Mouse (Mus musculus): ENCODE data around the gene Fam243. TPM values are rescaled to one million over a fixed set of nuclear protein-coding genes. Genes with fewer than 3 reads are reported as not detected.

Gene Fam243
- polyA plus RNA-seq, 1 experiment = not detected

- TF ChIP-seq POLR2AphosphoS2 (IDR thresholded peaks at IDR 0.05; ENCODE audit: insufficient read length, low read depth) = no peak
- TF ChIP-seq E2F4 (IDR thresholded peaks at IDR 0.05; ENCODE audit: insufficient read depth) = no peak
- no peak for TF ChIP-seq MYOG (IDR thresholded peaks at IDR 0.05; ENCODE audit: control insufficient read depth in 1 of 3, insufficient read depth in 1 of 3, insufficient read length in 2 of 3, low read depth in 2 of 3)
- no peak for TF ChIP-seq REST (IDR thresholded peaks at IDR 0.05; ENCODE audit: insufficient read depth, insufficient read length)
- no peak for TF ChIP-seq TCF12 (IDR thresholded peaks at IDR 0.05; ENCODE audit: insufficient read depth, poor library complexity, severe bottlenecking)
- TF ChIP-seq MYOD1 (IDR thresholded peaks at IDR 0.05; ENCODE audit: control insufficient read depth in 1 of 3, insufficient read length in 2 of 3, low read depth in 2 of 3) = no peak
- no peak for TF ChIP-seq TCF3 (IDR thresholded peaks at IDR 0.05; ENCODE audit: insufficient read length, low read depth)
- TF ChIP-seq MAX (IDR thresholded peaks at IDR 0.05; ENCODE audit: low read depth) = no peak
- TF ChIP-seq POLR2A (IDR thresholded peaks at IDR 0.05; ENCODE audit: insufficient read length, low read depth) = no peak
- no peak for TF ChIP-seq CEBPB (IDR thresholded peaks at IDR 0.05; ENCODE audit: insufficient read depth, poor library complexity, severe bottlenecking)
- no peak for TF ChIP-seq USF1 (IDR thresholded peaks at IDR 0.05; ENCODE audit: low read depth)
- no peak for TF ChIP-seq SRF (IDR thresholded peaks at IDR 0.05; ENCODE audit: control insufficient read depth, insufficient read length, low read depth)
- peaks cover 9% of the 10 kb centered on the region for H3K27me3 ChIP-seq (ENCODE audit: control insufficient read depth, insufficient read depth, insufficient read length)
- H3K36me3 ChIP-seq (ENCODE audit: control insufficient read depth, insufficient read depth) = no peaks in the 10 kb centered on the region
- H3K4me2 ChIP-seq (ENCODE audit: low read depth) = no peak overlapping the region
- H3ac ChIP-seq (ENCODE audit: control insufficient read depth, insufficient read length) = no peak overlapping the region
- no peak overlapping the region for H3K4me3 ChIP-seq
- H3K79me2 ChIP-seq (ENCODE audit: control insufficient read depth, insufficient read depth) = no peaks in the 10 kb centered on the region
Measured at GRCm38 (mm10) chr16:92285068-92285467, 36.2 kb downstream of the Fam243 start.

- TF ChIP-seq MAX (IDR thresholded peaks at IDR 0.05; ENCODE audit: low read depth) (no peak), POLR2AphosphoS2 (IDR thresholded peaks at IDR 0.05; ENCODE audit: insufficient read length, low read depth) (no peak), SRF (IDR thresholded peaks at IDR 0.05; ENCODE audit: control insufficient read depth, insufficient read length, low read depth) (no peak), TCF3 (IDR thresholded peaks at IDR 0.05; ENCODE audit: insufficient read length, low read depth) (no peak), POLR2A (IDR thresholded peaks at IDR 0.05; ENCODE audit: insufficient read length, low read depth) (no peak), TCF12 (IDR thresholded peaks at IDR 0.05; ENCODE audit: insufficient read depth, poor library complexity, severe bottlenecking) (no peak), MYOG (IDR thresholded peaks at IDR 0.05; ENCODE audit: control insufficient read depth in 1 of 3, insufficient read depth in 1 of 3, insufficient read length in 2 of 3, low read depth in 2 of 3) (no peak), USF1 (IDR thresholded peaks at IDR 0.05; ENCODE audit: low read depth) (no peak)
- no peak overlapping the region for H3K4me3 ChIP-seq
- no peak overlapping the region for H3ac ChIP-seq (ENCODE audit: control insufficient read depth, insufficient read length)
- H3K36me3 ChIP-seq (ENCODE audit: control insufficient read depth, insufficient read depth) = no peaks in the 10 kb centered on the region
- peaks cover 16% of the 10 kb centered on the region for H3K27me3 ChIP-seq (ENCODE audit: control insufficient read depth, insufficient read depth, insufficient read length)
- no peak overlapping the region for H3K4me2 ChIP-seq (ENCODE audit: low read depth)
- no peaks in the 10 kb centered on the region for H3K79me2 ChIP-seq (ENCODE audit: control insufficient read depth, insufficient read depth)
Measured at GRCm38 (mm10) chr16:92282671-92283070, 38.6 kb downstream of the Fam243 start.

GRCm38 (mm10) chr16:92275526-92275925 lies 45.7 kb downstream of the Fam243 start:
- Histone ChIP-seq H3ac (ENCODE audit: control insufficient read depth, insufficient read length) (no peak overlapping the region), H3K36me3 (ENCODE audit: control insufficient read depth, insufficient read depth) (no peaks in the 10 kb centered on the region), H3K4me2 (ENCODE audit: low read depth) (no peak overlapping the region), H3K79me2 (ENCODE audit: control insufficient read depth, insufficient read depth) (no peaks in the 10 kb centered on the region), H3K27me3 (ENCODE audit: control insufficient read depth, insufficient read depth, insufficient read length) (peaks cover 31% of the 10 kb centered on the region), H3K4me3 (no peak overlapping the region)
- TF ChIP-seq MYOG (IDR thresholded peaks at IDR 0.05; ENCODE audit: control insufficient read depth in 1 of 3, insufficient read depth in 1 of 3, insufficient read length in 2 of 3, low read depth in 2 of 3) = no peak
- no peak for TF ChIP-seq CEBPB (IDR thresholded peaks at IDR 0.05; ENCODE audit: insufficient read depth, poor library complexity, severe bottlenecking)
- no peak for TF ChIP-seq POLR2AphosphoS2 (IDR thresholded peaks at IDR 0.05; ENCODE audit: insufficient read length, low read depth)
- no peak for TF ChIP-seq MYOD1 (IDR thresholded peaks at IDR 0.05; ENCODE audit: control insufficient read depth in 1 of 3, insufficient read length in 2 of 3, low read depth in 2 of 3)
- TF ChIP-seq E2F4 (IDR thresholded peaks at IDR 0.05; ENCODE audit: insufficient read depth) = no peak
- TF ChIP-seq TCF3 (IDR thresholded peaks at IDR 0.05; ENCODE audit: insufficient read length, low read depth) = no peak
- no peak for TF ChIP-seq SRF (IDR thresholded peaks at IDR 0.05; ENCODE audit: control insufficient read depth, insufficient read length, low read depth)
- no peak for TF ChIP-seq USF1 (IDR thresholded peaks at IDR 0.05; ENCODE audit: low read depth)
- no peak for TF ChIP-seq REST (IDR thresholded peaks at IDR 0.05; ENCODE audit: insufficient read depth, insufficient read length)
- no peak for TF ChIP-seq TCF12 (IDR thresholded peaks at IDR 0.05; ENCODE audit: insufficient read depth, poor library complexity, severe bottlenecking)
- TF ChIP-seq MAX (IDR thresholded peaks at IDR 0.05; ENCODE audit: low read depth) = no peak

GRCm38 (mm10) chr16:92274516-92274915 lies 46.7 kb downstream of the Fam243 start:
- no peak overlapping the region for H3ac ChIP-seq (ENCODE audit: control insufficient read depth, insufficient read length)
- no peak for TF ChIP-seq POLR2A (IDR thresholded peaks at IDR 0.05; ENCODE audit: insufficient read length, low read depth)
- TF ChIP-seq REST (IDR thresholded peaks at IDR 0.05; ENCODE audit: insufficient read depth, insufficient read length) = no peak
- no peak for TF ChIP-seq POLR2AphosphoS2 (IDR thresholded peaks at IDR 0.05; ENCODE audit: insufficient read length, low read depth)
- TF ChIP-seq TCF12 (IDR thresholded peaks at IDR 0.05; ENCODE audit: insufficient read depth, poor library complexity, severe bottlenecking) = no peak
- no peak for TF ChIP-seq E2F4 (IDR thresholded peaks at IDR 0.05; ENCODE audit: insufficient read depth)
- no peak for TF ChIP-seq MAX (IDR thresholded peaks at IDR 0.05; ENCODE audit: low read depth)

More at GRCm38 (mm10) chr16:92274516-92274915, 46.7 kb downstream of the Fam243 start:
- Histone ChIP-seq H3K36me3 (ENCODE audit: control insufficient read depth, insufficient read depth) (no peaks in the 10 kb centered on the region), H3K4me3 (no peak overlapping the region), H3K4me2 (ENCODE audit: low read depth) (no peak overlapping the region), H3K79me2 (ENCODE audit: control insufficient read depth, insufficient read depth) (no peaks in the 10 kb centered on the region), H3K27me3 (ENCODE audit: control insufficient read depth, insufficient read depth, insufficient read length) (peaks cover 37% of the 10 kb centered on the region)

Other genes with a start within 250 kb of the Fam243 start
- not detected for gene Kcne2, start 29.1 kb downstream of the Fam243 start, polyA plus RNA-seq (2012; fragmentation: generic; extraction: Trizol)
- 99.4 TPM for gene Smim11, start 20.2 kb downstream of the Fam243 start, polyA plus RNA-seq (2012; fragmentation: generic; extraction: Trizol)
- not detected for gene Kcne1, start 38.0 kb upstream of the Fam243 start, polyA plus RNA-seq (2012; fragmentation: generic; extraction: Trizol)
- 20.2 TPM for gene Rcan1, start 149.4 kb upstream of the Fam243 start, polyA plus RNA-seq (2012; fragmentation: generic; extraction: Trizol)
- not detected for gene Clic6, start 164.3 kb upstream of the Fam243 start, polyA plus RNA-seq (2012; fragmentation: generic; extraction: Trizol)

Data from myocyte (in vitro differentiated cells).